10 mouse cellular contexts compared by ENCODE assay signal in genomic region chr2:4154654-4155047, GRCm38 (mm10).
A peak's percentile ranks its signal among the peaks of the same experiment; 100 is the strongest.
DNase-seq lines count a peak whose midpoint lies in the region; ATAC-seq lines count a peak whose summit lies in the region.
"Had no signal": no experiment of that assay in that cellular context is flagged by ENCODE, and none has a peak within 500 bp of the region (broad histone marks: within the 10 kb centered on the region; RNA-seq: fewer than 3 reads in every experiment).

No protein-coding gene starts in this region.

- H3K27me3 ChIP-seq in forebrain, embryonic 10.5 days (ENCODE audit: poor library complexity, severe bottlenecking) = peaks cover 40% of the 10 kb centered on the region
- H3K27me3 ChIP-seq in forebrain, embryonic 11.5 days (ENCODE audit: control insufficient read depth, insufficient read depth, low read length) = no peaks in the 10 kb centered on the region; the same call in 1 of the 2 replicates
- no peaks in the 10 kb centered on the region for H3K27me3 ChIP-seq in embryonic facial prominence, embryonic 13.5 days
- H3K27me3 ChIP-seq in hindbrain, embryonic 12.5 days = no peaks in the 10 kb centered on the region
- no peaks in the 10 kb centered on the region for H3K27me3 ChIP-seq in midbrain, embryonic 14.5 days (ENCODE audit: control insufficient read depth, insufficient read depth, low read length)
- H3K27me3 ChIP-seq: limb, embryonic 15.5 days had no signal

- no peaks in the 10 kb centered on the region for H3K9me3 ChIP-seq in forebrain, embryonic 10.5 days
- no peaks in the 10 kb centered on the region for H3K9me3 ChIP-seq in forebrain, embryonic 11.5 days (ENCODE audit: control insufficient read depth, low read length)
- no peaks in the 10 kb centered on the region for H3K9me3 ChIP-seq in embryonic facial prominence, embryonic 13.5 days
- H3K9me3 ChIP-seq in hindbrain, embryonic 12.5 days (replicated peaks) = no peaks in the 10 kb centered on the region
- no peaks in the 10 kb centered on the region for H3K9me3 ChIP-seq in midbrain, embryonic 14.5 days (ENCODE audit: control insufficient read depth, low read length)
- H3K9me3 ChIP-seq: limb, embryonic 15.5 days had no signal

- no peak for DNase-seq in forebrain, embryonic 10.5 days (ENCODE audit: extremely low spot score, low spot score)
- DNase-seq in forebrain, embryonic 11.5 days (ENCODE audit: low spot score) = no peak
- DNase-seq in midbrain, embryonic 14.5 days = no peak
- DNase-seq in spleen, adult 18-20 months = no peak
- no peak for DNase-seq in frontal cortex, postnatal 10 days (ENCODE audit: low spot score in 2 of 2)
- no peak for DNase-seq in spleen, postnatal 36 days (ENCODE audit: low spot score in 2 of 2)
- DNase-seq: kidney, postnatal 25 days had no signal

- no peak overlapping the region for H3K4me2 ChIP-seq in forebrain, embryonic 11.5 days (ENCODE audit: low read depth, low read length, severe bottlenecking)
- peak overlapping the region; percentile 82 for H3K4me2 ChIP-seq in embryonic facial prominence, embryonic 13.5 days
- peak overlapping the region; percentile 65 for H3K4me2 ChIP-seq in hindbrain, embryonic 12.5 days (replicated peaks)
- H3K4me2 ChIP-seq in midbrain, embryonic 14.5 days (ENCODE audit: low read length) = peak overlapping the region; percentile 65

- H3K36me3 ChIP-seq in forebrain, embryonic 10.5 days (replicated peaks) = no peaks in the 10 kb centered on the region
- H3K36me3 ChIP-seq in forebrain, embryonic 11.5 days (ENCODE audit: control insufficient read depth, insufficient read depth, low read length) = no peaks in the 10 kb centered on the region
- no peaks in the 10 kb centered on the region for H3K36me3 ChIP-seq in embryonic facial prominence, embryonic 13.5 days
- no peaks in the 10 kb centered on the region for H3K36me3 ChIP-seq in hindbrain, embryonic 12.5 days
- no peaks in the 10 kb centered on the region for H3K36me3 ChIP-seq in midbrain, embryonic 14.5 days (ENCODE audit: control insufficient read depth, insufficient read depth, low read length)
- H3K36me3 ChIP-seq: limb, embryonic 15.5 days had no signal

- H3K27ac ChIP-seq in forebrain, embryonic 10.5 days = peak overlapping the region; percentile 57
- H3K27ac ChIP-seq in forebrain, embryonic 11.5 days (ENCODE audit: low read depth, low read length) = no peak overlapping the region
- H3K27ac ChIP-seq in embryonic facial prominence, embryonic 13.5 days = no peak overlapping the region
- peak overlapping the region; percentile 87 for H3K27ac ChIP-seq in hindbrain, embryonic 12.5 days
- H3K27ac ChIP-seq in midbrain, embryonic 14.5 days (replicated peaks; ENCODE audit: low read depth, low read length) = peak overlapping the region; percentile 81
- H3K27ac ChIP-seq: limb, embryonic 15.5 days had no signal

- peak overlapping the region; percentile 54; the same call in 1 of the 2 replicates for H3K4me3 ChIP-seq in forebrain, embryonic 10.5 days
- H3K4me3 ChIP-seq in forebrain, embryonic 11.5 days (ENCODE audit: low read depth, low read length) = no peak overlapping the region
- no peak overlapping the region for H3K4me3 ChIP-seq in embryonic facial prominence, embryonic 13.5 days
- H3K4me3 ChIP-seq in hindbrain, embryonic 12.5 days = peak overlapping the region; percentile 38
- peak overlapping the region; percentile 47 for H3K4me3 ChIP-seq in midbrain, embryonic 14.5 days (replicated peaks; ENCODE audit: low read depth, low read length)
- H3K4me3 ChIP-seq: limb, embryonic 15.5 days had no signal

- WGBS in forebrain, embryonic 10.5 days = 88% methylated on average over 4 of the region's 4 CpGs
- 90% methylated on average over 4 of the region's 4 CpGs for WGBS in forebrain, embryonic 11.5 days
- 84% methylated on average over 4 of the region's 4 CpGs for WGBS in embryonic facial prominence, embryonic 13.5 days
- WGBS in hindbrain, embryonic 12.5 days = 81% methylated on average over 4 of the region's 4 CpGs
- 50% methylated on average over 4 of the region's 4 CpGs for WGBS in midbrain, embryonic 14.5 days

- no peak overlapping the region for H3K9ac ChIP-seq in forebrain, embryonic 11.5 days (ENCODE audit: low read length)
- no peak overlapping the region; the same call in 1 of the 2 replicates for H3K9ac ChIP-seq in embryonic facial prominence, embryonic 13.5 days
- no peak overlapping the region for H3K9ac ChIP-seq in hindbrain, embryonic 12.5 days
- peak overlapping the region; percentile 48; the same call in 1 of the 2 replicates for H3K9ac ChIP-seq in midbrain, embryonic 14.5 days (replicated peaks; ENCODE audit: low read length)
- H3K9ac ChIP-seq: limb, embryonic 15.5 days had no signal

- peaks cover 53% of the 10 kb centered on the region for H3K4me1 ChIP-seq in forebrain, embryonic 10.5 days
- peaks cover 9% of the 10 kb centered on the region; the same call in 1 of the 2 replicates for H3K4me1 ChIP-seq in forebrain, embryonic 11.5 days (replicated peaks; ENCODE audit: control insufficient read depth, insufficient read depth, low read length)
- H3K4me1 ChIP-seq in embryonic facial prominence, embryonic 13.5 days = peaks cover 26% of the 10 kb centered on the region
- H3K4me1 ChIP-seq in hindbrain, embryonic 12.5 days = peaks cover 29% of the 10 kb centered on the region
- H3K4me1 ChIP-seq in midbrain, embryonic 14.5 days (ENCODE audit: control insufficient read depth, insufficient read depth, low read length) = peaks cover 33% of the 10 kb centered on the region

- no peak for ATAC-seq in forebrain, embryonic 11.5 days (replicated peaks; ENCODE audit: low FRiP score)
- no peak for ATAC-seq in embryonic facial prominence, embryonic 13.5 days (ENCODE audit: insufficient number of reproducible peaks, insufficient read depth, low FRiP score, low TSS enrichment, low read depth)
- ATAC-seq in hindbrain, embryonic 12.5 days (ENCODE audit: low FRiP score) = no peak
- no peak for ATAC-seq in midbrain, embryonic 14.5 days (ENCODE audit: low FRiP score, low TSS enrichment)

Comparison
In these comparisons a context has a peak if more than half of its experiments do, and no peak if none do; other contexts are left out.
1. H3K27ac ChIP-seq: peak in forebrain, embryonic 10.5 days (single experiment), hindbrain, embryonic 12.5 days (single experiment) and midbrain, embryonic 14.5 days (single experiment); none in forebrain, embryonic 11.5 days (single experiment) and embryonic facial prominence, embryonic 13.5 days (single experiment).
2. H3K4me3 ChIP-seq: peak in forebrain, embryonic 10.5 days (single experiment), hindbrain, embryonic 12.5 days (single experiment) and midbrain, embryonic 14.5 days (single experiment); none in forebrain, embryonic 11.5 days (single experiment) and embryonic facial prominence, embryonic 13.5 days (single experiment).